Mouse (Mus musculus) layer of hippocampus, adult 2 months (tissue): Measurements from ENCODE around the gene Ktn1. TPM values are rescaled to one million over a fixed set of nuclear protein-coding genes. Genes with fewer than 3 reads are reported as not detected.

Source experiments
- DNase-seq, 2 experiments: peaks; one replicate each; pipeline ENCODE4 v3.0.0; 2022; ENCODE audit warnings: low spot score in 2 of 2
- H3K27ac ChIP-seq: fragments of 200-600 bp; 2 replicates; pipeline ENCODE4 v1.8.1; 2022
- H3K4me3 ChIP-seq: fragments of 200-600 bp; 2 replicates; pipeline ENCODE4 v1.8.1; 2022; ENCODE audit warnings: mild to moderate bottlenecking
- CTCF ChIP-seq: fragments of 200-600 bp; conservative IDR thresholded peaks from 2 replicates; pipeline ENCODE4 v1.8.1; 2022; ENCODE audit warnings: antibody characterized with exemption, mild to moderate bottlenecking, moderate library complexity
- total RNA-seq, 2 experiments: library from RNA; stranded (reverse); gene quantifications; 2 replicates each; pipeline ENCODE4 v1.2.3; 2021

Gene Ktn1
- total RNA-seq, 2 experiments from 2014 or later: 82.8 to 95.2 TPM

DNA sequence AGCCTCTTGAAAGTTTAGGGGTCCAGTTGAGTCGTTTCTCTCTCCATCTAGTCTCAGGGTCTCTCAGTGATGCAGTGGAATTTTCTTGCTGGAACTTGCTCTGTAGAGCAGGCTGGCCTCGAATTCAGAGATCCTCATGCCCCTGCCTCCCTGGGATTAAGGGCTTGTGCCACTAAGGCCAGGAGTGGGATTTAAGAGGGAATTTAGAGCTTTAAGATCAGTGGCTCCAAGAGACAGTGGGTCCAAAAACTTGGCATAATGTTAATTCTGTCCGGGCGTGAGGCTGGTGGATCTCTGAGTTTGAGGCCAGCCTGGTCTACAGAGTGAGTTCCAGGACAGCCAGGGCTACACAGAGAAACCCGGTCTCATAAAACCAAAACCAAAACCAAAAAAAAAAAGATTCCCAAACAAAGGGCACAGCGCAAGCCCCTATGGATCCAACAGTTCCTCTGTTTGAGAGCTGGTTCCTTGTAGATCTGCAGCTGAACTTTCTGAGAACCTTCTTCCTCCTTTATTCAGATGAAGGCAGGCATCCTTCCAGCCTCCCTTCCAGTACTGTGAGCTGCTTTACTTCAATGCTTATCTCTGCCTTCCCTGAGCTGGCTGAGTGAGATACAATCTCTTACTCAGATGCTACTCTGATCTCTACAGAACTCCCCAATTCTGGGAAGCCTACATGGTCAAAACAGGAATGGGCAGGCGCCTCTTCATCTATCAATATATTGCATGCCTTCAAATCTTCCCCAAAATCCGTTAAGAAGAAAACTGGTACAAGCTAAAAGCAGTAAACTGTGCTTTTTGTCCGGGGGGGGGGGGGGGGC lies 1.3 kb upstream of the Ktn1 start:
- DNase-seq: no peak
- TF ChIP-seq CTCF: no peak
- H3K4me3 ChIP-seq: no peak overlapping the region
- no peak overlapping the region for H3K27ac ChIP-seq

GRCm38 (mm10) chr14:47648706-47649630 lies 720 bp downstream of the Ktn1 start:
- DNase-seq: peak; percentile 68 to 81
- Histone ChIP-seq H3K27ac (peak overlapping the region; percentile 93), H3K4me3 (peak overlapping the region; percentile 77)
- no peak for TF ChIP-seq CTCF

- peak; percentile 5 to 41 for DNase-seq
- no peak for TF ChIP-seq CTCF
- Histone ChIP-seq H3K4me3 (peak overlapping the region; percentile 77), H3K27ac (peak overlapping the region; percentile 93)
Measured at GRCm38 (mm10) chr14:47649631-47650337, 1.5 kb downstream of the Ktn1 start.

- H3K27ac ChIP-seq: no peak overlapping the region
- DNase-seq: no peak
- no peak for TF ChIP-seq CTCF
Measured at GRCm38 (mm10) chr14:47650338-47650720, 2.1 kb downstream of the Ktn1 start.

GRCm38 (mm10) chr14:47651272-47651671 lies 3.0 kb downstream of the Ktn1 start:
- no peak for DNase-seq
- Histone ChIP-seq H3K27ac (no peak overlapping the region), H3K4me3 (no peak overlapping the region)
- TF ChIP-seq CTCF: no peak

More at GRCm38 (mm10) chr14:47650338-47650720, 2.1 kb downstream of the Ktn1 start:
- peak overlapping the region; percentile 77 for H3K4me3 ChIP-seq

GRCm38 (mm10) chr14:47655444-47655843 lies 7.2 kb downstream of the Ktn1 start:
- no peak for TF ChIP-seq CTCF
- H3K4me3 ChIP-seq: no peak overlapping the region
- no peak overlapping the region for H3K27ac ChIP-seq
- no peak for DNase-seq

DNA sequence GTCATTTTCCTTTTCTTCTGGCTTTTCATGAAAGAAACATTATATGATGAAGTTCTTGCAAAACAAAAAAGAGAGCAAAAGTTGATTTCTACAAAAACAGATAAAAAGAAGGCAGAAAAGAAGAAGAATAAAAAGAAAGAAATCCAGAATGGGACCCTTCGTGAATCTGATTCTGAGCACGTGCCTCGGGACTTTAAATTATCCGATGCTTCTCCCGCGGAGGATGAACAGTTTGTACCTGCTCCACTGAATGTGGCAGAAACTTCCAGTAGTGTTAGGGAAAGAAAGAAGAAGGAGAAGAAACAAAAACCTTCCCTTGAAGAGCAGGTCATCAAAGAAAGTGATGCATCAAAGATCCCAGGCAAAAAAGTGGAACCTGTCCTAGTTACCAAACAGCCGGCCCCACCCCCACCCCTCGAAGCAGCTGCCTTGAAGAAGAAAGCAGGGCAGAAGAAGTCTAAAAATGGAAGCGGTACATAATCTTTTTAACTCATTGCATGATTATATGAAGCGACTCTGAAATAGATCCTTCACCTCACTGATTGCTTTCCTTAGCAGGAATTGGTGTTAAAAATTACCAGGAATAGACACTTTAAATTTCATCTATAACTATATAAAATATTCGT lies 15.7 kb downstream of the Ktn1 start:
- no peak for DNase-seq
- no peak for TF ChIP-seq CTCF
- Histone ChIP-seq H3K27ac (no peak overlapping the region), H3K4me3 (no peak overlapping the region)

DNA sequence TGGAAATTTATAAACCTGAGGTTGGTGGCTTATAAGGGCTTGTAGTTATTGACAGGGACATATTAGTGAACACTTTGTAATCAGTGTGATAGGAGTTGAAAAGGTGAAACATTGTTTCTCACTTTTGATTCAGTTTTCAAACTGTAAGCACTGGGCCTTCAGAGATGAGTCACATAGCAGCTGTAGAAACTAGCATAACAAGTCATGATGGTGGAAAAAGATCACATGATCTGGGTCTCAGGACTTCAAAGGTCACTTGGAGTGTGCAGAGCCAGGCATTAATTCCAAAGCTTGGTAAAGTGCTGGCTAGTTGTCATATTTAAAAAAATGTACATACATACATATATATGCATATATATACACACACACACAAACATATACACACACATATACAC lies 16.2 kb downstream of the Ktn1 start:
- no peak for TF ChIP-seq CTCF
- DNase-seq: no peak
- H3K27ac ChIP-seq: no peak overlapping the region
- no peak overlapping the region for H3K4me3 ChIP-seq

DNA sequence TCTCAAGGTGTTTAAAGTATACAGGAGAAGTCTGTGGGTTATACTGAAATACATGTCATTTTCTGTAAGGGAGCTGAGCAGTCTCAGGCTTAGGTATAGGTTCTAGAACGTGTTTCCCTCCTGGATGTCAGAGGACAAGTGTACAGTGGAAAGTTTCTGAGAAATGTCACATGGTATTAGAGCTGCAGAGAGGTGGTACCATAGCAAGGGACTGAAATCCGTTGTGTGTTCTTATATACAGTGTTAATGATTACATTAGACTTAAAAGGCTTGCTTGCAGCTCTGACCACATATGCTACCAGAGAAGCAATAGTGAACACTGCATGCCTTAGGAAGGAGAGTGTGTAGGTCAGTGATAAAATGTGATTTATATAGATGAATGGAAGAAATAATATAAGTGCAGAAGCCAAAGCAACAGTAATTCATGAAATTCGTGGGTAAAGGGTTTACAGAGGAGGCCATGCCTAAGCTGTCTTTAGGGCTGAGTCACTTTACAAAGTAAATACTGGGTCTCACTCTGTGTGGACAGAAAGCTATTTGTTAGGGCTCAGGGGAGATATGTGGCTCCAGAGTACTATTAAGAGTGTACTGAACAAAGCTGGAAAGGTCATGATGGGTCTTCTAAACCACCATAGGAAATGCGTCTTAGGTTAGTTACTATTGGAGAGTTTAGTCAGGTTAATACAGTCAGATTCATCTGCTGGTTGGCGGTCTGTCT lies 17.0 kb downstream of the Ktn1 start:
- Histone ChIP-seq H3K4me3 (no peak overlapping the region), H3K27ac (no peak overlapping the region)
- DNase-seq: no peak
- no peak for TF ChIP-seq CTCF

- no peak for DNase-seq
- no peak overlapping the region for H3K4me3 ChIP-seq
- no peak overlapping the region for H3K27ac ChIP-seq
- TF ChIP-seq CTCF: no peak
Measured at GRCm38 (mm10) chr14:47668096-47668495, 19.8 kb downstream of the Ktn1 start.

DNA sequence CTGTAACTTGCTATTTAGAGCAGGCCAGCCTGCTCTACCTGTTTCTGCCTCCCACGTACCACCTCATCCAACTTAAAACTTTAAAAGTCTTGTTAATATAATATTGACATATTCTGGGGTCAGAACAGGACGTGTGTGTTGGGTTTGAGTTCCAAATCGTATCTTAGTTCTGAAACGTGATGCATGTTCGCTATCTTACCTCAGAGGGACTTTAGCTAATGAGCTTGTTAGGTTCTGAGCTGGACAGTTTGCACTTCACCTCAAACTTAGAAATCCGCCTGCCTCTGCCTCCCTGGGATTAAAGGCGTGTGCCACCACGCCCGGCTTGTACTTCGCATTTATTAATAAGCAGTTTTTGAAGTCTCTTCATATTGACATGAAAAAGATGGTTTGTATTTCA lies 34.6 kb downstream of the Ktn1 start:
- Histone ChIP-seq H3K4me3 (no peak overlapping the region), H3K27ac (no peak overlapping the region)
- no peak for DNase-seq
- TF ChIP-seq CTCF: no peak

DNA sequence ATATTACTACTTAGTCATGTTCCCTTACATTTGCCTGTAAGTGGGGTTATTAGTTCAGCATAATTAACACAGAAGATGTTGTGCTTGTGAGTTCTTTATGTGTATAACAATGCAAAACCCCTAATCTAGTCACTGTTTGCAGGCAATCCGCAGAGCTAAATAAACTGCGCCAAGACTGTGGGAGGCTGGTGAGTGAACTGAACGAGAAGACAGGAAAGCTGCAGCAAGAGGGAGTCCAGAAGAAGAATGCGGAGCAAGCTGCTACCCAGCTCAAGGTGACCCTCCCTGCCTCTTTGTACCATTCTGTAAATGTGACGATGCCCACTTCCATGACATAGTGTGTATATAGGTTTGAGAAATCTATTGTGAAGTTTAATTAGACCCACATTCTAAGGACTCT lies 36.3 kb downstream of the Ktn1 start:
- Histone ChIP-seq H3K27ac (0 out of 2 replicates have a peak overlapping the region, but pooled peaks have one; percentile 8), H3K4me3 (no peak overlapping the region)
- no peak for DNase-seq
- no peak for TF ChIP-seq CTCF
